Mouse (Mus musculus) v-Abl transformed pro-B cells (cell line): ENCODE data around the gene Sorcs3.

Source experiments
- in situ Hi-C, 2 experiments: fragments of 400-800 bp; cut with MboI; formaldehyde crosslinking; loops; one replicate each; pipeline ENCODE4 v1.15.1; 2025; ENCODE audit not compliant: unreplicated experiment in 2 of 2

The Sorcs3 gene

DNA sequence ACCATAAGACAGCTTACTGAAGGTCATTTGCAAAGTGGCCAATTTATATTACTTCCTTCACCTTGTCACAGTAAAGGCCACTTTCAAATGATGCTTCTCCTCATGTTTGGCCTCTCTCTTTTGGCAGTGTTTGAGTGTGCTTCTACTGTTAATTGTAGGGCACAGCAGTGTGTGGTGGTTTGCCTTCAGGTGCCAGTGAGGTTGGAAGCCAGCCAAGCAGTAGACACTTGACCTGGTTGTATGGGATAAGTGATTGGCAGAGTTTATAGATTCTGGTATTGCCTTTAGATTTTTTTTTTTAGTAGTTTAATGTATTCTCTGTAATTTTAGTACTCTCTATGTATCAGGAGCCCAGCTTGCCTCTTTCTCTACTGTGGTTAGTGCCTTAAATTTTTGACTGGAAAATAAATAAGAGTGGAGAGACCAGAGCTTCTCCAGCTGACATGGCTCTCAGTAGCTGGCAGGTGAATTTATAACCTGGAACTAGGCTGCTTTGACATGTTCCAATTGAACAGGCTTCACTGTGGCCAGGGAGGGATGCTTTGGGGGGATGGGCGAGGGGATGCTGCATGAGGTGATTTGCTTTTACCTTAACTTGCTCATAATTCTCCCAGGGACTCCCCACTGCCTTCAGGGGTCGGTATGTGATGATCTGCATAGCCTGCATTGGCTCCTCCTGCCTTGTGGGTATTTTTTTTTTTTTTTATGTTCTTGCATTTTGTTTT is 298.2 kb downstream of the Sorcs3 start:
- in situ Hi-C loops: no loop called here

- in situ Hi-C loops: no loop called here
Measured at GRCm38 (mm10) chr19:48523803-48524202, 318.0 kb downstream of the Sorcs3 start.

DNA sequence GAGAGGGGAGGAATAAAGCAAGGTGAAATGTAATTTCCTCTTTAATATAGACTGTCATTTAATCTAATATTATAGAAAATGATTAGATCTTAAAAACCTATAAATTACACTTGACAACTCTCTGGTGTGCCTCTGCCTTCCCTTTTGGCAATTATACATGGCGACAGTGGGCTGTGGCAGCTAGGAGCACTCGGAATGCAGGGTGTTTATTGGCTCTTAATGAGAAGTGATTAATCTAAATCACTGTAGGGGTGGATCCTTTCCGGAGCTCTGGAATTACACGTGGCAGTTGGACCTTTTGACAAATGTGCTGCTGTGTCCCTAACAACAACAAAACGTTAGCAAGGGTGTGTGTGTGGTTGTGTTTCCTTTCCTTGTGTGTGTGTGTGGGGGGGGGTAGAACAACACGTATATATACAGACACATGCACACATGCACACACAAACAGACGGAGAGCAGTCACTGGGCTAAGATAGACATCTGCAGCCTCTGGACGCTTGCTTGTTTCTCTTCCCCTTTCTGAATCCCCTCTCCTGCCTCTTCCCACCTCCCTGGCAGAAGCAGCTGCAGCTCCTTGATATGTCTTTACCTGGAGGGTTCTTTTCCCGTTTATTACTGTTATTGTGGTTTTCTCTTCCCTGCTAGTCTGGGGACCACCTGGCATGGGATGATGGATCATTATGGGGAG is 318.8 kb downstream of the Sorcs3 start:
- in situ Hi-C loops: no loop called here

GRCm38 (mm10) chr19:48533582-48533981 is 327.8 kb downstream of the Sorcs3 start:
- in situ Hi-C loops: no loop called here

- in situ Hi-C loops: no loop called here
Measured at GRCm38 (mm10) chr19:48544294-48544693, 338.5 kb downstream of the Sorcs3 start.

- in situ Hi-C loops: no loop called here
Measured at GRCm38 (mm10) chr19:48545421-48546132, 339.8 kb downstream of the Sorcs3 start.

GRCm38 (mm10) chr19:48546133-48546448 is 340.3 kb downstream of the Sorcs3 start:
- in situ Hi-C loops: no loop called here

GRCm38 (mm10) chr19:48548143-48548881 is 342.5 kb downstream of the Sorcs3 start:
- in situ Hi-C loops: no loop called here

DNA sequence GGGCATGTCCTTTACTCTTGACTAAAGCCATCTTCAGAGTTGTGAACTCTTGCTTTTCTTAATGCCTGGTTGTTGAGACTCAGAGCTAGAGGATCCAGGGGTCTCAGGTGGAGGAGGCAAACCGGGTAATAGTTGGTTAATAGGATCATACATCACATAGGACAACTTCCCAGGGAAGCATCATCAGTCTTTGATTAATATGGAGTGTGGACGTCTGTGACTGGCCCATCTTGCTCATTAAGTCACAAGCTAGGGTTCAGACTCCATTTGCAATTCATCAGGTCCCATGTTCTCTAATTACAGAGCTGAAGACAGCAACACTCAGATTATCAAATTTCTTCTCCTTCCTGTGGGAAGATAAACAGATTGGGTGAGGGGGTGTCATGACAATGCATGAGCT is 353.6 kb downstream of the Sorcs3 start:
- in situ Hi-C loops: no loop called here

GRCm38 (mm10) chr19:48575736-48576135 is 369.9 kb downstream of the Sorcs3 start:
- in situ Hi-C loops: no loop called here

DNA sequence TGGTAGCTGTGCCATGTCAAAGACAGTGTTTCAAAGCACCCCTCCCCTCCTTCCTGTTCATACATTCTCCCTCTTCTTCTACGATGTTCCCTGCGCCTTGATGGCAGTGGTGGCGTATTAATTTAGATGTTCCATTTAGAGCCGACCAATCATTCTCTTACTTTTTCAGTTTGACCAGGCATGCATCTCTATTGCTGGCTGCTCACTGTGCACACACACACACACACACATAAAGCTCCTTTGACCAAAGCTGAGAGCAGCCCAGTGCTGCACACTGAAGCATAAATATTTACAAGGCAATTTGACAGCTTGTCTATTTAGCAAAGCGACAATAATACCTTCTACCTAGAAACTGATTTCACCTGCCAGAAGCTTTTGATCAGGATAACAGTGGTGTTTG is 371.3 kb downstream of the Sorcs3 start:
- in situ Hi-C loops: no loop called here

DNA sequence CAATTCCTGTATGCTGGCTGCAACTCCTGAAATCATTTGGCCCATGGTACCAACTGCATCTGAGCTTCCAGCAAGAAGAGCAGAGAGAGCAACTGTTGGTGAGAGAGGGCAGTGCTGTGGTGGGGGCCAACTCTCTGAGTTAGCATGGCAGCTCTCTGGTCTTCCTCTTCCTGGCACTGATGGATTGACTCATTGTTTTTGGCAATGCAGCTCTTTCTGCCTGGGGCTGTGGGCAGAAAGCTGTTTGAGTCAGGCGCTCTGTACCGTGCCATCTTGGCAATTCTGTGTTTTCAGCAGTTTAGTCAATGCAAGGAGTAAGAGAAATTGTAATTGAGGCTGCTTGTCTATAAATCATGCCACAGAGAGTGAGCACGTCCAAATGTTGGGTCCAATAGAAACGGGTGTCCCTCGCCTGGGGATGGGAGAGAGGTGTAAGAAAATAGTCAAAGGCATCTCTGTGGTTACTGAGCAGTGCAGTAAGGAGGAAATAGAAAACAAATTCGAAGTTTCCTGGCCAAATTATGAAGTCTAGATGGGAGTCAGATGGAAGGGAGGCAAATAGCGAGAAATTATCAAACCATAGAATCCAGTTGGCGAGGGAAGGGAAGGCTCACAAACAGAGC is 379.2 kb downstream of the Sorcs3 start:
- in situ Hi-C loops: no loop called here

- in situ Hi-C loops: no loop called here
Measured at GRCm38 (mm10) chr19:48616951-48617350, 411.1 kb downstream of the Sorcs3 start.

- in situ Hi-C loops: no loop called here
Measured at GRCm38 (mm10) chr19:48630671-48631327, 425.0 kb downstream of the Sorcs3 start.

- in situ Hi-C loops: no loop called here
Measured at GRCm38 (mm10) chr19:48642566-48642965, 436.7 kb downstream of the Sorcs3 start.

- in situ Hi-C loops: no loop called here
Measured at GRCm38 (mm10) chr19:48649941-48650340, 444.1 kb downstream of the Sorcs3 start.

DNA sequence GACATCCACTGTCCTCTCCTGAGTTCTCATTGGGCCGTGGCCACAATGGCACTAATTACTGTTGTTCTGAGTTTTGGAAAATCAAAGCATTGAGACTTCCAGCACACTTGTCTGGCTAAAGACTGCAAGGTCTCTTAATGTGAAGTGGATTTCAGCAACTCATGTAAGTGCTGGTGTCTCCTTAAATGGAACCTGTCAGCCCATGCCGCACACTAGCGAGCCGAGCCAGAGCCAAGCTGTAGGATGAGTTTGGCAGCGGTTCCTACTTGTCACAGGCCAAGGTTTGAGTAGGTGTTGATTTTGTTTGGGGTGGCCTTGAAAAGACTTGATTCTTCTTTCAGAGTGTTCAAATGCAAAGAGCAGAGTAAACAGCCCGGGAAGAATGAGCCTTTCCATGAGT is 445.8 kb downstream of the Sorcs3 start:
- in situ Hi-C loops: no loop called here

GRCm38 (mm10) chr19:48660201-48660600 is 454.4 kb downstream of the Sorcs3 start:
- in situ Hi-C loops: no loop called here

GRCm38 (mm10) chr19:48679896-48680295 is 474.1 kb downstream of the Sorcs3 start:
- in situ Hi-C loops: no loop called here

GRCm38 (mm10) chr19:48682485-48682884 is 476.7 kb downstream of the Sorcs3 start:
- in situ Hi-C loops: no loop called here
